Mouse (Mus musculus): ENCODE results near the gene Tgfb2. TPM values are rescaled to one million over a fixed set of nuclear protein-coding genes. Genes with fewer than 3 reads are reported as not detected.

Gene Tgfb2
- total RNA-seq (2022), result 1 to 10 TPM; 5.7 to 7.0 (median 6.7) TPM

GRCm38 (mm10) chr1:186705915-186706248 lies at the start of gene Tgfb2:
Gene Tgfb2 (minus strand): TSS chr1:186705989.
- DNase-seq (ENCODE audit: low spot score in 2 of 2), result peak in 1 of 2 experiments; percentile 36

GRCm38 (mm10) chr1:186749675-186750283 lies 44.0 kb upstream of the Tgfb2 start:
- DNase-seq (ENCODE audit: low spot score in 2 of 2), result no peak

GRCm38 (mm10) chr1:186748724-186749653 lies 43.2 kb upstream of the Tgfb2 start, which contains the start of gene Rrp15:
Gene Rrp15 (minus strand): TSS chr1:186749358.
- DNase-seq (ENCODE audit: low spot score in 2 of 2), result peak; percentile 44 to 85

GRCm38 (mm10) chr1:186739828-186740227 lies 34.0 kb upstream of the Tgfb2 start:
- DNase-seq (ENCODE audit: low spot score in 2 of 2), result no peak

- DNase-seq (ENCODE audit: low spot score in 2 of 2), result no peak
Measured at GRCm38 (mm10) chr1:186735537-186735936, 29.7 kb upstream of the Tgfb2 start.

GRCm38 (mm10) chr1:186733052-186733451 lies 27.3 kb upstream of the Tgfb2 start:
- no peak for DNase-seq (ENCODE audit: low spot score in 2 of 2)

GRCm38 (mm10) chr1:186728778-186729177 lies 23.0 kb upstream of the Tgfb2 start:
- DNase-seq (ENCODE audit: low spot score in 2 of 2), result no peak

- no peak for DNase-seq (ENCODE audit: low spot score in 2 of 2)
Measured at GRCm38 (mm10) chr1:186726117-186726516, 20.3 kb upstream of the Tgfb2 start.

- no peak for DNase-seq (ENCODE audit: low spot score in 2 of 2)
Measured at GRCm38 (mm10) chr1:186722299-186722698, 16.5 kb upstream of the Tgfb2 start.

- DNase-seq (ENCODE audit: low spot score in 2 of 2), result peak; percentile 41 to 93
Measured at GRCm38 (mm10) chr1:186721846-186722245, 16.1 kb upstream of the Tgfb2 start.

GRCm38 (mm10) chr1:186721166-186721565 lies 15.4 kb upstream of the Tgfb2 start:
- DNase-seq (ENCODE audit: low spot score in 2 of 2), result no peak

GRCm38 (mm10) chr1:186719708-186720107 lies 13.9 kb upstream of the Tgfb2 start:
- DNase-seq (ENCODE audit: low spot score in 2 of 2), result no peak

- DNase-seq (ENCODE audit: low spot score in 2 of 2), result no peak
Measured at GRCm38 (mm10) chr1:186718881-186719280, 13.1 kb upstream of the Tgfb2 start.

GRCm38 (mm10) chr1:186714980-186715896 lies 9.4 kb upstream of the Tgfb2 start:
- no peak for DNase-seq (ENCODE audit: low spot score in 2 of 2)

GRCm38 (mm10) chr1:186714215-186714614 lies 8.4 kb upstream of the Tgfb2 start:
- DNase-seq (ENCODE audit: low spot score in 2 of 2), result no peak

- no peak for DNase-seq (ENCODE audit: low spot score in 2 of 2)
Measured at GRCm38 (mm10) chr1:186712802-186713471, 7.1 kb upstream of the Tgfb2 start.

GRCm38 (mm10) chr1:186705203-186705914 lies 430 bp downstream of the Tgfb2 start:
- peak in 1 of 2 experiments; percentile 43 for DNase-seq (ENCODE audit: low spot score in 2 of 2)

GRCm38 (mm10) chr1:186703980-186704701 lies 1.6 kb downstream of the Tgfb2 start:
- no peak for DNase-seq (ENCODE audit: low spot score in 2 of 2)

GRCm38 (mm10) chr1:186703256-186703979 lies 2.4 kb downstream of the Tgfb2 start:
- DNase-seq (ENCODE audit: low spot score in 2 of 2), result no peak
